Mouse (Mus musculus): Measurements from ENCODE around the gene Tcfl5. TPM values are rescaled to one million over a fixed set of nuclear protein-coding genes. Genes with fewer than 3 reads are reported as not detected.

The Tcfl5 gene
- total RNA-seq, 2 experiments from 2014 or later, result 0.18 TPM; not detected in 1

DNA sequence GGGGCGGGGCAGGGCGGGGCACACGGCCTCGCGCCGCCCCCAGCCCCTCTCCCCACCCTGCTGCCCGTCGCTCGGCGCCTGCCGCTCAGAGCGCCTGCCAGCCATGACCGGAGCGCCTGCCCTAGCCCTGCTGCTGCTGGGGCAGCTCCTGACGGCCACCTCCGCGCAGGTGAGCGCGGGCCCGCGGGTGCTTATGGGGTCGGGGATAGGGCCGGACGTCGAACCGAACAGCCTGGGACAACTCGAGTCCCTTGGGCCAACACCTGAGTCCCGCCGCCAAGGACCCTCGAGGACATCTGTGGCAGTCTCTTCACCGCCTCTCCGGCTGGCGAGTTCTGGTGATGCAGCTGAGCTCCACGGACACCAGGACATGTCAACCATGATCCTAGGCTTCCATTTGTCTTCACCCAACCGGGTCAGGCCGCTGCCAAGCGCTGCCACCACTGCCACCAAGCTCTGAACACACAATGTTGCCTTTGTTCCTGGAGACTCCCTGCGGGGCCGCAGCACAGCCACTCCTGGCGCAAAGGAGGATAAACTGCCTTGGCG is 44.3 kb downstream of the Tcfl5 start:
- DNase-seq, result no peak

DNA sequence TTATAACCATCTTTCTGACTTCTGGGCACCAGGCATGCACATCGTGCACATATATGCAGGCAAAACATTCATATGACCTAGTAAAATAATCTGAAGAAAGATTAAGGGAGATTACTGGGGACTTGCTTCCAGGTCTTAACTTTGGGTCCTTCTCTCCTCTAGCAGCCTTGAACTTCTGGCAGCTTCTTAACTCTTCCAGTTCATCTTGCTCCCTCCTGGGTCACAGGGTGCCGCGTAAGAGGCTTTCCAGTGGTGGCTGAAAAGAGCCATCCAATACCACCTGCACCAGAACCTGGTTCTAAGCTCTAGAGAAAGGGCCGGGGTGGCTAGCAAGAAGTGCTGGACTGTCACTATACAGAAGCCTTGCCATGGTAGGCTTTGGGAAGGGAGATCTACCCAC is 45.0 kb downstream of the Tcfl5 start, which contains the start of gene Col9a3:
Gene Col9a3, plus strand, starts transcription at position 301 of the 400 bp plus-strand sequence.
- DNase-seq, result no peak

DNA sequence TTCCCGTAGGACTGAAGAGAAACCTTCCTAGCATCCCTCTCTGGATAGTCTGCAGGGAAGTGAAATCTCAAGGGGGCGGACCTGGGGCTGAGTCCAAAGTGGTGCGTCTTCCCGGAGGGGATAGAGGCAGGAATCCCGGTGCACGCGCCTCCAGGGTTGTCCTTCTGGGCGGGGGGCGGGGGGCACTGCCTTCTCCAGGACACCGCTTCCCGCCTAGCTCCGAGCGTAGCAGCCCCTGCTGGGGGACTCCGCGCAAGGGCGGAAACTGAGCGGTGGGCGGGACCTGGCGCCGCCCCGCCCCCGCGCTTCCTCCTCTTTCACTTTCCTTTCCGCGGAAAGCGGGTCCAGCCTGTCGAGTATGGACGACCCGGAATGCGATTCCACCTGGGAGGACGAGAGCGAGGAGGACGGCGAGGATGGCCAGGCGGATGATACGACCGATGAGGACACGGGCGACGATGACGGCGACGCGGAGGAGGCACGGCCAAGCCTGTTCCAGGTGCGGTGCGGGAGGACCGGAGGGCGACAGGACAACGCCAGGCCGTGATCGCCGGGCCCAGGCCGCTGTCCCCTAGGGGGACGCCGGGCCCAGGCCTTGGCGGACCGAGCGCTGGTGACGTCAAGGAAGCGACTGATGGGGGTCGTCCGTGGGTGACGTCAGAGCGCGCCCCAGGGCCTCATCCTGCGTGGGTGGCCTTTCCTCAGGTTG is 53.2 kb downstream of the Tcfl5 start, which contains the start of gene Ogfr:
Gene Ogfr, plus strand, starts transcription at position 123 of the 709 bp plus-strand sequence.
- DNase-seq, result peak; percentile 80

- no peak for DNase-seq
Measured at GRCm38 (mm10) chr2:180588736-180589122, 53.8 kb downstream of the Tcfl5 start.

DNA sequence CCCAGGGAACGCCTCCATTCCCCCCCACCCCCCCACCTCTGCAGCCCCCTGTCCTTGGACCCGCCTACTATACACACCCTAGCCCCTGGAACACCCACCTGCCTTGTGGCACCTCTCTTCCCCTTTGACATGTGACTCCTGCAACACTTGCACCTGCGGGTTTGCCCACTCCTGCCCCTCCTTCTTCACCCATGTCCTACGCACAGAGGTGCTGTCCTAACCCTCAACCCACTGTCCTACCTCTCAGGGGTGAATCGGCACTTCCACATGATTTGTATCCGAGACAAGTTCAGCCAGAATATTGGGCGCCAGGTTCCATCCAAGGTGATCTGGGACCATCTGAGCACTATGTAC is 59.4 kb downstream of the Tcfl5 start:
- no peak for DNase-seq

DNA sequence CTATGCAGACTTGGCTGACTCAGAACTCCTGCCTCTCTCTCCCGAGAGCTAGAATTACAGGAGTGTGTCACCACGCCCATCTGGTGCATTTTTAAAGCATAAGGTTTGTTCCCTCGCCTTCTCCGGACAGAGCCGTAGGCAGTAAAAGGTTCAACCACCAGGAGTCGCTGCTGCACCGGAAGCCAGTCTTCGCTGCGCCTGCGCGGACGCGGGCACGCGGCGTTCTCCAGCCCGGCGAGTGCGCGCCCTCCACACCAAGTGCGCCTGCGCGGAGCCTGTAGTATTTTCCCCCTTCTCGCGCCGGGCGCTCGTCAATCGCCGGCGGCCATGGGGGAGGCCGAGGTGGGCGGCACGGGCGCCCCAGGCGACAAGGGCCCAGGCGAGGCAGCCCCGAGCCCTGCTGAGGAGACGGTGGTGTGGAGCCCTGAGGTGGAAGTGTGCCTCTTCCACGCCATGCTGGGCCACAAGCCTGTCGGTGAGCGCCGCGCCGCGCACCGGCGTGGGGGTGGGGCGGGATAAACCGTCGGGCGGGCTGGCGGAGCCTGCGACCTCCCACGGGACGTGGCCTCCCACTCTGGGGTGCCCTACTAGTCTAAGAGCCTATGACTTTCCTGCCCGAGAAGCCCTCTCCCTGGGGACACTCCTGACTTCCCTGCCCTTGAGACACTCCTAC is 59.9 kb downstream of the Tcfl5 start:
- DNase-seq, result peak; percentile 92

DNA sequence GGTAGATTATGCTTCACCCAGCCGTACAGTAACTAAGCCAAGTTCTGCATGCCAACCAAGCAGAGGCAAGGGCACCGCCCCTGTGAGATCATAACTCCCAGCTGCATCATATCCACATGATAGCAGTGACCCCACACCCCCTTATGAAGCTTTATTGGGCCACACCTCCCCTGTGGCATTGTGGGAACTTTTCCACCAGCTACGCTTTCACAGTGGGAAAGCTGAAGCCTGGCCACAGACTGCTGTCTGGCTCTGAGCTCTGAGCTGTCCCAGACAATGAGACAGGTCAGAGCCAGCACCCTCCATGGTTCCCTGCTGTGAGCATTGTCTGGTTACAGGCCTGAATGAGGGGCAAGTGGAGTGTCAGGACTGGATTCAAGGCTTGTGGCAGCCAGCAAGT is 61.5 kb downstream of the Tcfl5 start, which contains the start of gene Mrgbp:
Gene Mrgbp, plus strand, starts transcription at position 303 of the 400 bp plus-strand sequence.
- DNase-seq, result no peak

GRCm38 (mm10) chr2:180578686-180579085 is 63.8 kb downstream of the Tcfl5 start:
- DNase-seq, result no peak

DNA sequence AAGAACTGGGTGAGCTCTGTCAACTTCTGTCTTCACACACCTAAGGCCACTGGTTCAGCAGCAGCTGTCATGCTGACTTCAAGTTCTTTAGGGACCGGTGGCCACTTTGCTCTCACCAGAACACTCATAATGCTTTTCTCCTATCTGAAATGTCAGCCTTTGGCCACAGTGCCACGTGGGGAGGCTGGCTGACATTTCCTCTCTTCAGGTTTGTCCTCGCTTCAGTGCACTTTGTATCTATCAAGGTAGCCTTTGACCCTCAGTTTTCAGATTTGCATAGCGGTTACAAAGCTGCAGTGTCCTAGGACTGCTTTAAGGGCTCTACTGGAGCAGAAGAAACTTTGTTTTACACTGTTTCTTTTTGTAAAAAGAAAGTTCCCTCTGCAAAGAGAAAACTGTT is 66.0 kb downstream of the Tcfl5 start:
- DNase-seq, result no peak

Other genes starting within 250 kb of the Tcfl5 start
- gene Slco4a1, start 186.5 kb downstream of the Tcfl5 start, total RNA-seq (2021), result not detected
- not detected for gene Ntsr1, start 142.7 kb downstream of the Tcfl5 start, total RNA-seq (2021)
- gene Mrgbp, start 61.4 kb downstream of the Tcfl5 start, total RNA-seq (2021), result 1 to 10 TPM; 4.1 to 4.5 TPM
- gene Ogfr, start 53.5 kb downstream of the Tcfl5 start, total RNA-seq (2021), result 10 to 100 TPM; 20.0 to 23.6 TPM
- gene Col9a3, start 44.9 kb downstream of the Tcfl5 start, total RNA-seq (2021), result under 1 TPM; 0.16 to 0.59 TPM
- 10 to 100 TPM; 14.6 to 16.2 TPM for gene Dido1, start 67.3 kb upstream of the Tcfl5 start, total RNA-seq (2021)
- 10 to 100 TPM; 31.8 to 34.4 TPM for gene Gid8, start 67.4 kb upstream of the Tcfl5 start, total RNA-seq (2021)
- under 1 TPM; 0.20 to 0.48 TPM for gene Slc17a9, start 82.6 kb upstream of the Tcfl5 start, total RNA-seq (2021)
- gene Bhlhe23, start 134.2 kb upstream of the Tcfl5 start, total RNA-seq (2021), result not detected

Data from gastrocnemius, postnatal 25 days (tissue).